Mouse (Mus musculus) layer of hippocampus, adult 2 months (tissue): ENCODE results near the gene Galk1. TPM values are rescaled to one million over a fixed set of nuclear protein-coding genes. Genes with fewer than 3 reads are reported as not detected.

Experiments used
- DNase-seq, 2 experiments: peaks; one replicate each; pipeline ENCODE4 v3.0.0; 2022; ENCODE audit warnings: low spot score in 2 of 2
- H3K27ac ChIP-seq: fragments of 200-600 bp; 2 replicates; pipeline ENCODE4 v1.8.1; 2022
- H3K4me3 ChIP-seq: fragments of 200-600 bp; 2 replicates; pipeline ENCODE4 v1.8.1; 2022; ENCODE audit warnings: mild to moderate bottlenecking
- CTCF ChIP-seq: fragments of 200-600 bp; conservative IDR thresholded peaks from 2 replicates; pipeline ENCODE4 v1.8.1; 2022; ENCODE audit warnings: antibody characterized with exemption, mild to moderate bottlenecking, moderate library complexity
- total RNA-seq, 2 experiments: library from RNA; stranded (reverse); gene quantifications; 2 replicates each; pipeline ENCODE4 v1.2.3; 2021

Galk1 gene
- total RNA-seq, 2 experiments from 2014 or later, result 13.3 to 13.5 TPM

GRCm38 (mm10) chr11:115971016-115971415 is 41.5 kb downstream of the Galk1 start:
- no peak overlapping the region for H3K27ac ChIP-seq
- TF ChIP-seq CTCF, result no peak
- H3K4me3 ChIP-seq, result no peak overlapping the region

GRCm38 (mm10) chr11:115970006-115970673 is 42.4 kb downstream of the Galk1 start:
- Histone ChIP-seq H3K4me3 (no peak overlapping the region), H3K27ac (no peak overlapping the region)
- DNase-seq, result no peak
- no peak for TF ChIP-seq CTCF

More at GRCm38 (mm10) chr11:115971016-115971415, 41.5 kb downstream of the Galk1 start:
- DNase-seq, result no peak

- DNase-seq, result no peak
- Histone ChIP-seq H3K27ac (no peak overlapping the region), H3K4me3 (no peak overlapping the region)
- no peak for TF ChIP-seq CTCF
These were observed 43.7 kb downstream of the Galk1 start for GRCm38 (mm10) chr11:115968731-115969405.

DNA sequence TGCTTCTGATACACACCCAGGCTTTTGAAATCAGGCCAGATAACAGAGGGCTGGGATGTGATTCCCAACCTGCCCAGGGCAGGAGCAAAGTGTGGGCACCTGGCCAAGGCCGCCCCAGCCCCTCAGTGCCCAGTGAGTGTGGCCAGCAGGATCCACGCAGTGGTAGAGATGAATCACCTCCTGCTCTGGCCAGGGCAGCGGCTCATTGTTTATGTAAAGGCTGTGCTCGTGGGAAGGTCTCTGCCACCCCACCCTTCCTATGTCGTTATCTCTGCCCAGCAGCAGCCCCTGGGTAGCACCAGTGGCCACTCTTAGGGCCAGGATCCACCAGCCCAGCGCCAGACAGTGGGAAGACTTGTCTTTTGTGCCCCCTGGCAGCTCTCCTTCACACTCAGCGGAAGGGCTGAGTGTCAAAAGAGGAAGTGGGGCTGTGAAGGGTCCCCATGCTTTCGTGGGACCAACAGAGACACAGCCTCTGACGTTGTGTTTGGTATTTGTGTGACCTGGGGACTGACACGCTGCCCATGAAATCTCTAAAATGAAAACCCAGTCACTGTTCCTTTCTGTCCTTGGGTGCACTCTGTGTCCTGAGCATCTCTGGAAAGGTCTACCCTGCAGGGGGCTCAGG is 47.4 kb downstream of the Galk1 start:
- no peak for TF ChIP-seq CTCF

DNA sequence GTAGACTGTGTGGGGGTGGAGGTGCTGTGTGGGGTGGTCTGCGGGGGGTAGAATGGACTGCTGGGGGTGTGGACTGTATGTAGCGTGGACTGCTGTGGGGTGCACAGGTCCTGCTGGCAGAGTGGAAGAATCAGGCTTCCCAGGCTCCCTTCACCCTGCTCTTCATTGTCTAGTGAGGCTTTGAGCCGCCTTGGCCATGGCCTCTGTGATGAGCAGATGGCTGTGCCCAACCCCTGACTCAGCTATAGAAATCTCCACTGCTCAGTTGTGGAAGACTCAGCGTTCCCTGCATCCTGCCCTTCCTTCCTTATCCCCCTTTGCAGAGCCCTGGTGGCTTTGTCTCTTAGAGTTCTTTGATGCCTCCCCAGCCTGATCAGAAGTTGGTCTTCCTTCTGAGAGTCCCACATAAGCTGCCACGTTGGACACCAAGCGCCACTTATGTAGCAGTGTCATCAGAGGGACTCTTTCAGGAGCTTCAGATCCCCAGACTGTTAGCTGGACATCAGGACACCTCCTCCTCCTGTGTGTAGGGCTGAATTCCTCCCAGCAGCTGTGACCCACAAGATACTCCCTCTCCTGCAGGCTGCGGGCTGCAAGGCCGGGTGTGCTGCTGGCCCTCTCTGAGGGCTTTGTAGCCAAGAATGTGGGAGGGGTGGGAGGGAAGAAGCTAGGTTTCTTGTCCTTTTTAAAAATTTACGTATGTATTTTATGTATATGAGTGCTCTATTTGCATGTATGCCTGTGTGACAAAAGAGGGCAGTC is 49.7 kb downstream of the Galk1 start:
- Histone ChIP-seq H3K4me3 (no peak overlapping the region), H3K27ac (no peak overlapping the region)
- DNase-seq, result no peak
- TF ChIP-seq CTCF, result no peak

More for the DNA sequence above, 47.4 kb downstream of the Galk1 start:
- H3K4me3 ChIP-seq, result no peak overlapping the region
- no peak overlapping the region for H3K27ac ChIP-seq
- DNase-seq, result no peak

DNA sequence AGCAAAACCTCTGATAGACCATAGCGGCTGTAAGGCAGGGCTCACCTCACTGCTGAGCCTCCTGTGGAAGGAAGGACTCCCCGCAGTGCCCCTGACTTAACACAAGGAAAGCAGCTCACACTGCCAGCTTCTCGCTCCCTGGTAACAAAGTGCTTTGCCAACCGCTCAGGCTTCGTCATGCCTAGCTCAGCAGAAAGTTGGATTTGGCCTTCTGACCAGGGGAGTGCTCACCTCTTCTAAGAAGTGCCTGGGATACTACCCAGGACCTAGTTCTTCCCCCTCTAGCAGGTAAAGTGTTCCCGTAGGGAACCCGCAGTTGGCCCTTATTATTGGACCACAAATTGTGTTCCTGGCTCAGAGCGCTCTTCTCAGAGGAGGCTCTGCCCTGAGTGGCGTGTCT is 53.5 kb downstream of the Galk1 start:
- no peak for DNase-seq
- Histone ChIP-seq H3K4me3 (no peak overlapping the region), H3K27ac (no peak overlapping the region)
- no peak for TF ChIP-seq CTCF

Other genes starting within 250 kb of the Galk1 start
- gene Tmem94, start 247.3 kb downstream of the Galk1 start, total RNA-seq, result 10 to 100 TPM; 47.4 to 58.2 TPM
- 10 to 100 TPM; 17.7 to 19.7 TPM for gene Caskin2, start 199.1 kb downstream of the Galk1 start, total RNA-seq
- gene Tsen54, start 198.0 kb downstream of the Galk1 start, total RNA-seq, result 10 to 100 TPM; 11.8 to 13.0 TPM
- gene Llgl2, start 188.7 kb downstream of the Galk1 start, total RNA-seq, result 1 to 10 TPM; 1.6 to 2.3 TPM
- gene Myo15b, start 154.3 kb downstream of the Galk1 start, total RNA-seq, result under 1 TPM; 0.22 to 0.41 TPM
- 1 to 10 TPM in 1 of 2 experiments, under 1 TPM in 1; 0.54 to 1.3 TPM for gene Smim5, start 112.8 kb downstream of the Galk1 start, total RNA-seq
- gene Smim6, start 100.7 kb downstream of the Galk1 start, total RNA-seq, result not detected
- 10 to 100 TPM; 40.8 to 47.0 TPM for gene Sap30bp, start 79.4 kb downstream of the Galk1 start, total RNA-seq
- 10 to 100 TPM; 36.6 to 39.3 TPM for gene Recql5, start 79.2 kb downstream of the Galk1 start, total RNA-seq
- 1 to 10 TPM; 6.4 to 6.6 TPM for gene Itgb4, start 38.0 kb downstream of the Galk1 start, total RNA-seq
- gene H3f3b, start 15.2 kb upstream of the Galk1 start, total RNA-seq, result 100 to 1,000 TPM; 285 to 322 TPM
- 10 to 100 TPM; 26.3 to 30.8 TPM for gene Unk, start 17.6 kb upstream of the Galk1 start, total RNA-seq
- gene Unc13d, start 65.2 kb upstream of the Galk1 start, total RNA-seq, result 1 to 10 TPM; 1.3 to 2.1 TPM
- gene Wbp2, start 74.3 kb upstream of the Galk1 start, total RNA-seq, result 100 to 1,000 TPM; 417 to 440 TPM
- 1 to 10 TPM; 4.6 to 7.2 TPM for gene Trim47, start 114.5 kb upstream of the Galk1 start, total RNA-seq
- gene Trim65, start 118.4 kb upstream of the Galk1 start, total RNA-seq, result 1 to 10 TPM; 6.9 to 7.7 TPM
- 10 to 100 TPM; 64.6 to 66.8 TPM for gene Mrpl38, start 126.1 kb upstream of the Galk1 start, total RNA-seq
- gene Fbf1, start 155.4 kb upstream of the Galk1 start, total RNA-seq, result 10 to 100 TPM; 91.6 to 96.4 TPM
- 10 to 100 TPM; 39.6 to 40.1 TPM for gene Ten1, start 186.1 kb upstream of the Galk1 start, total RNA-seq
- gene Acox1, start 186.3 kb upstream of the Galk1 start, total RNA-seq, result 100 to 1,000 TPM; 124 to 126 TPM
- under 1 TPM; 0.67 to 0.93 TPM for gene Evpl, start 225.4 kb upstream of the Galk1 start, total RNA-seq